Mouse (Mus musculus) Patski (cell line): ENCODE measurements at regions not wholly inside any gene's neighbourhood (a gene's known extent, or its start where the extent isn't known, plus 50 kb on each side); places are given as distances from the start of the nearest gene placed in this dataset.

Experiments
- ATAC-seq: fragments of 100-300 bp; one replicate; pipeline ENCODE4 v1.8.0; 2021
- CTCF ChIA-PET: fragments of 350-600 bp; sonication (Branson Sonifier 250); formaldehyde crosslinking; loops from one replicate; lab custom pipeline; 2022; ENCODE audit warnings: inconsistent platforms; lab: Charles Lee
- POLR2A ChIA-PET: fragments of 350-600 bp; sonication (Branson Sonifier 250); formaldehyde crosslinking; loops from one replicate; lab custom pipeline; 2022; ENCODE audit warnings: antibody characterized with exemption, inconsistent platforms; lab: Charles Lee
- DNase-seq: peaks from one replicate; pipeline ENCODE4 v3.0.0-alpha.2; 2011; ENCODE audit warnings: low read depth, low spot score
- H3K27me3 ChIP-seq: fragments of 371-371 bp; one replicate; pipeline ENCODE4 v1.5.1; 2021
- CTCF ChIP-seq: fragments of 100-300 bp; IDR thresholded peaks from one replicate; pipeline ENCODE4 v1.5.1; 2021
- in situ Hi-C: fragments of 300-500 bp; cut with MboI; formaldehyde crosslinking; loops from 3 replicates; pipeline ENCODE4 v1.11.1; 2018; ENCODE audit warnings: low pct_unique_long_range_greater_than_20kb, mixed read lengths

DNA sequence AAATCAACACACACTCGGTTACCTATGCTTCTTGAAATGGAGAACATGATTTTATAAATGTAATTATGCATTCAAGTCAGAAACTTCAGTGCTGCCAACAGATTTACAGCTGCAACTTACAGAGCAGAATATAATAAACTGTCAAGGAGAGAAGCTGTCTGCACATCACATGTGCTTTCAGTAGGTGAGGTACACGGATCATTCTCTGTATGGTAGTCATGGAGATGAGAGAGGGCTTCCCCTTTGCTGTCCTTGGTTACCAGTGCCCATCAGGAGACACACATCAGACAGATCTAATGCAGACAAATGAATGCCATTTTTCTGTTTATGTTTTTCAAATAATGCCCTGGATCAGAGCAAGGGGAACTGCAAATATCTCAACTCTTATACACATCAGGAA, 160.8 kb upstream of the Tent5a start:
- no peaks in the 10 kb centered on the region for H3K27me3 ChIP-seq
- in situ Hi-C loops: no loop called here
- no peak for DNase-seq
- POLR2A ChIA-PET: interaction anchor here (0.7 kb wide), 1 partner anchor 9 kb away, joined by 5 read pairs; no protein-coding TSS in a partner anchor
- ATAC-seq: no peak
- TF ChIP-seq CTCF: no peak
- CTCF ChIA-PET: interaction anchor here (1.6 kb wide), 1 partner anchor 9 kb away, joined by 3 read pairs; no protein-coding TSS in a partner anchor

DNA sequence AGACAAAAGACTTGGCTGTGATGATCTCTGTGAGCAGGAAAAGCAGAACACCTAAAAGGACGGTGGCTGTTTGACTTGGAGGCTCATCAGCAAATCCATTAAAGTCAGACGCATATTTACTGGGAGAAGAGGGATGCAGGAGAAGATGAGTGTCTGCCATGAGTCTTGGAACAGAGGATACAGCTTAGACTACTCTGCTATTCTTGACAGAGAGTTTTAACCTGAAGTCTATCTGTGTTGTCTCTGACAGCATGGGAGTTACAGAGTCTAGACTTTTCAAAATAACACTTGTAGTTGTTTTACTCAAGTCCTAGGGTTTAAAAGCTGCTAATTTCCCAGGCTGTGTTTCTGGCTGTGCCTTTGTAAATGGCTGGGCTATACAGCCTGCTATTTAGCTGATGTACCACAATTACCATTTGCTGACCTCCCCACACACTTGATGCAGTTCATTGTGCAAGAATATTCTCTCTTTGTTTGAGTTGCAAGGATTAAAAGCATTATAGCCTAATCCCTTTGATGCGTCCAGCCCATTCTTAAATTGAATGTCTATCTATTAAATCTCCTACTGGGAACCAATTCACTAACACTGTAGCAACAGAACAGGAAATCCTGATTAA, 160.0 kb upstream of the Tent5a start:
- H3K27me3 ChIP-seq: no peaks in the 10 kb centered on the region
- TF ChIP-seq CTCF: no peak
- ATAC-seq: no peak
- ChIA-PET POLR2A (no interaction called here), CTCF (interaction anchor here (1.6 kb wide), 1 partner anchor 10 kb away, joined by 3 read pairs; no protein-coding TSS in a partner anchor)
- DNase-seq: no peak
- in situ Hi-C loops: no loop called here

DNA sequence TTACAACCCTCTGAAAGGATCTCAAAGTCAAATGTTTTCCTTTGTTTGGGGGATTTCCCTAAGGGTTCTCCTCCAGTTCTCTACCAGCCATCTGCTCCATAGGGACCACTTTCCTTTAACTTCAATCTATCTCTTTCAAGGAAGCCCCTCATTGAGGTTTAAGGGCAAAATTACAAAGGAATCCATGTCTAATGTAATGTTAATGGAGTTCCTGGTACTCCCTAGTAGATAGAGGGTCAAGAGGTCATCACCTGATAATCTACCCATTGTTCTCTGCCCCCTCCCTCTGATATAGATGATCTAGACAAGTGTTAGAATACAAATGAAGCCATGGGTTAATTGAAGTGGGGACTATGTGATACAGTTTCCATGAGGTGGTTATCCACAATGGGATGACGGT, 158.6 kb upstream of the Tent5a start:
- H3K27me3 ChIP-seq: no peaks in the 10 kb centered on the region
- TF ChIP-seq CTCF: no peak
- no peak for DNase-seq
- ChIA-PET CTCF (no interaction called here), POLR2A (no interaction called here)
- no peak for ATAC-seq
- in situ Hi-C loops: no loop called here

DNA sequence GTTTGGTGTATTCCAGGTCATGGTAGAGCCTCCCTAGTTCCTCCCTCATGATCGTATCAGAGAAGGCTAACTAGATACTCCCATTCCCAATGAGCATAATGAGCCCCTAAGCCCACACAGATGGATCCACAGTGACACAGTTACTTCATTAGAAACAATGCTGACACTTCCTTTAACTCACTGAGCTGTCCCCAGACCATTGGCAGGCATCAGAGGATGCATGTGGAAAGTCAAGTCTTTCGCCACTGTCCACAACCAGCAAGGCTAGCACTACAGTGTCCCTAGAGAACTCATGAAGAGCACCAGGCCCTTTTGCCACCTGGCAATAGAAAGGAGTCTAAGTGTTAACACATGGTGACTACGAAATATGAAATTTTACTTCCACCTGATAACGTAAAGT, 156.1 kb upstream of the Tent5a start:
- no peak for ATAC-seq
- POLR2A ChIA-PET: no interaction called here
- in situ Hi-C loops: no loop called here
- H3K27me3 ChIP-seq: no peaks in the 10 kb centered on the region
- no peak for TF ChIP-seq CTCF
- CTCF ChIA-PET: no interaction called here
- no peak for DNase-seq

DNA sequence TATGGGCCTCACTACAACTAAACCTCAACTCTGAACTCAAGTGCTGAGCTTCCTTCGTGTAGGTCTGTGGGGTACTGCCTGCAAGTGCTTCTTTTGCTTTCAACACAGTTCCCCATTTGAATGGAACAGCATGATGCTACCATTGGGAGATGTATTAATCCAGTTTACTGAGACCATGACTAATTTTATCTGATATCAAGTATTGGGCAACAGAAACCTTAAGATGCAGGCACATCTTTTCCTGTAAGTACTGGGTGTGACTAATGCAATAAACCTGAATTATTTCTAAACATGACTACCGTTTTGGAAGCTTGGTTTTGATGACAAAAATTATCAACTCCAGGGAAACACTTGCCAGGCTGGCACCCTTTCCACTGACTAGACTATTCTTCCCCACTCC, 153.4 kb upstream of the Tent5a start:
- DNase-seq (no peak), ATAC-seq (no peak)
- in situ Hi-C loops: no loop called here
- no peak for TF ChIP-seq CTCF
- H3K27me3 ChIP-seq: no peaks in the 10 kb centered on the region
- POLR2A ChIA-PET: no interaction called here
- CTCF ChIA-PET: interaction anchor here (1.3 to 1.8 kb wide), 3 partner anchors 9 to 1524 kb away, joined by 3 to 4 read pairs (median 3); no protein-coding TSS in a partner anchor

DNA sequence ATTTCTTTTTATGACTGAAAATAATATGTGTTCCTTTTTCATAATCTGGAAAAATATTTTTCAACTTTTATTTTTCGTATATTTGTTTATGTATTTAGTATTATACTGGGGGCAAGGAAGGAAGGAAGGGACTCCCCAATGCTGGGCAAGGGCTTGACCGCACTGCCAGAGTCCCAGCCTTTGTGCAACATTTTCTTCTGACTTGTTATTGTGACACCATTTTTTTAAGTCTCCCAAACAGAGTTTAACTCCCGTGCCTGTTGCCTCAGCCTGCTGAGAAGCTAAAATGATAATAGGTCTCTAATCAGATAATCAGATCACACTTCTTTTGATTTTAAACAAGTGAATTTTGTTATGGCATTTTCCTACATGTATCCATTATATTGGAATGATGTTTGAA, 148.1 kb upstream of the Tent5a start:
- H3K27me3 ChIP-seq: no peaks in the 10 kb centered on the region
- no peak for ATAC-seq
- ChIA-PET CTCF (no interaction called here), POLR2A (interaction anchor here (0.7 kb wide), 1 partner anchor 19 kb away, joined by 3 read pairs; no protein-coding TSS in a partner anchor)
- no peak for TF ChIP-seq CTCF
- in situ Hi-C loops: no loop called here
- DNase-seq: no peak

DNA sequence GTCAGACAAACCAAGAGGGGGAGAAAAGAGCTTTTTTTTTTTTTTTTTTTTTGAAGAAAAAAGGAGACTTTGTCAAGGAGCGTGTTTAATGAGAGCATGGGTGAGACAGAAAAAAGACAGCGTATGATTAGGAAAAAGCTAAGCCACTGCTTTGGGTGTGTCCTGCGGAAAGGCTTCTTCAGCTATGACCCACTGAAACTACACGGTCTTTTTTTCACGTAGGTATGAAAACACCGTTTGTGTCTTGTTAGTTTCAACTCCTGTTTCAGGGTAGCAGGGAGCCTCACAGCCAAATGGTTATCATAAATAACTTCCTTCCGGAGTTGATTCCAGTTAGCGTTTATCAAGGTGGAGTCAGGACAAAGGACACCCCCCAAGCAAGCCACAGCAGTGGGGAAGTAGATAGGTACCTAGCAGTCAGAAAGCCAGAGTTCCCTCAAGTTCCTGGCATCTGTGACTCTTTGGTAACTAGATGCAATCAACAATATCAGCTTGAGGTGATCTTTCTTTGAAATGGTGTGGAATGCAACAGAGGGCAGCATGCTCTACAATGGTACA, 143.2 kb upstream of the Tent5a start:
- ATAC-seq (no peak), DNase-seq (no peak)
- no peaks in the 10 kb centered on the region for H3K27me3 ChIP-seq
- in situ Hi-C loops: no loop called here
- CTCF ChIA-PET: interaction anchor here (1.0 kb wide), 1 partner anchor 9 kb away, joined by 3 read pairs; no protein-coding TSS in a partner anchor
- no peak for TF ChIP-seq CTCF
- POLR2A ChIA-PET: interaction anchor here (0.6 to 1.3 kb wide), 2 partner anchors 9 to 1513 kb away, joined by 4 to 5 read pairs; no protein-coding TSS in a partner anchor

DNA sequence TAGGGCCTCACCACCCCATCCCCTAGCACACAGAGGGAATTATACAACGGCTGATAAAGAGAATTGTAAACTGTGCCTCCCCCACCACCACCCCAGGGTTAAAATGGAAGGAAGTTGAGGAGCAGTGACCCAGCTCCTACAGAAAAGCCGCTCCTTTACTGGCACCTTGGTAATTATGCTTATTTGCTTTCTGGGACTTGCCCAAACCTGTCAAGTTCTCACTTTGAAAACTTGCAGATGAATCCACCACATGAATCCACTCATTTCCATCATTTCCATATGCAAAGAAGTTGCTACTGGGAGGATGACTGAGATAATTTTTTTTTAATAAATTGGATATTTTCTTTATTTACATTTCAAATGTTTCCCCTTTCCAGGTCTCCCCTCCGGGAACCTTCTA, 142.1 kb upstream of the Tent5a start:
- POLR2A ChIA-PET: no interaction called here
- TF ChIP-seq CTCF: no peak
- H3K27me3 ChIP-seq: no peaks in the 10 kb centered on the region
- ATAC-seq (no peak), DNase-seq (no peak)
- CTCF ChIA-PET: no interaction called here
- in situ Hi-C loops: no loop called here

DNA sequence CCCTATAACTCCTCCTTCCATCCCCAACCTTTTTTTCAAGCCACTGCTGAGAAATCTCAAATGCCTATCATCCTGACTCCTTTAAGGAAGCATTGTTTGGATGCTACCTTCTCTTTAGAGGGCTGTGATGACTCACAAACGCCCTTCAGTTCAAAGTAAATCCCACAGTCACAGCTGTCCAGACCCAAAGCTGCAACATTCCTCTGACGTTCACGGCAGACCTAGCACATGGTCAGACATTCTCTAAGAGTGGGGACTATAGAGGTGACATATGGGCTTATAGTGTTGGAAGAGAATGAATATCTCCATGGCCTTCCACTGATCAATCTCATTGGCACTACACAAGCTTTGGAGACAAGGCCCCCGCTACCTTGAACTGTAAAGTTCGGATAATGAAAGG, 139.5 kb upstream of the Tent5a start:
- ChIA-PET POLR2A (interaction anchor here (0.6 kb wide), 1 partner anchor 243 kb away, joined by 3 read pairs; no protein-coding TSS in a partner anchor), CTCF (no interaction called here)
- ATAC-seq (no peak), DNase-seq (no peak)
- H3K27me3 ChIP-seq: no peaks in the 10 kb centered on the region
- TF ChIP-seq CTCF: no peak
- in situ Hi-C loops: no loop called here

DNA sequence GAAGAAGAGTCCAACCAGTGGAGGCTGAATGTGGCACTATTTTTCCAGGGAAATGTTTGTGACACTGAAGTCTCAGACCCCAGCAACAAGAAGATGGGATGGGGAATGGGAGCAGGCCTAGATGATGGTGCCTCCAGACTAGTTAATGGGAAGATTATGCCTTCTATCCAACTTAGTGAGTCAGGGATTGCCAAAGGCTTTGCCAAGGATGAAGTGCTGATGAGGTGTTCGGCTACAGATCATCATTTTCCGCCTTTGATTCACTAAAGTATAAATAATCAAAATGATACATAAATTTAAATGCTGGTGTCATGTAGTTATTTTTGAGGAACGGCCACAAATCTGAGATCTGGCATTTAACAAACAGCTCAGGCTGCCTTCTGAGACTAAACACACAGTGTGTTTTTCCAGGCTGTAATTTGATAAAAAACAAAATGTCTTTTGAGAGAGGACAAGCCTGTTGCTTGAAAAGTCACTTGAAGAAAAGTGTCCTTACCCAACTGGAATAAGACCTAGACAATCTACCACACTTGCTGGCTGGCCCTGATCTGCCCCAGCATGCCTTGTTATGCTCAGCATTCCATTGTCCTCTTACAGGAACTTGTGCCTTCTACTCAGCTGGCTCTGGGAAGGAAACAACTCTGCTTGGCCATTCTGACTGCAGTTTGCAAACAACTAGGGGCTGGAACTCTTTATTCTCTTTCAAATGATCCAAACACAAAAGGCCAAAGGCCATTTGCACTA, 132.1 kb upstream of the Tent5a start:
- no peak for DNase-seq
- H3K27me3 ChIP-seq: no peaks in the 10 kb centered on the region
- in situ Hi-C loops: no loop called here
- POLR2A ChIA-PET: no interaction called here
- ATAC-seq: no peak
- CTCF ChIA-PET: no interaction called here
- TF ChIP-seq CTCF: no peak

DNA sequence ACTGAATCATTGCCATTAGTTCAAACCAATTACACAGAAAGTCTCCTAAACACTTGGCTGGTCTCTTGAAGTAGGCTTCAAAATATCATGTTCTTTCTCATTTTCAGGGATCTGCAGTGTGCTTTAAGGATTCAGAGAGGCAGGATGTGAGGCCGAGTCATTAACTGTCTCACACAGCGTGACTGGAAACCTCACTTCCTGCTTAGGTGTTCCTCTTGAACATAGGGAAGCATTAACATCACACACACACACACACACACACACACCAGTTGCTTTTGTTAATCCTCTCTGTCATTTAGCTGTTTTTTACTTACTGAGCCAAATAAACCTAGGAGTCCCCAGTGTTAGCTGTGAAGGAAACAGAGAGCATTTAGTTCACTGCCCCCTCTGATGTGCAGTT, 131.2 kb upstream of the Tent5a start:
- no peaks in the 10 kb centered on the region for H3K27me3 ChIP-seq
- TF ChIP-seq CTCF: no peak
- ATAC-seq (no peak), DNase-seq (no peak)
- POLR2A ChIA-PET: no interaction called here
- CTCF ChIA-PET: interaction anchor here (1.2 kb wide), 1 partner anchor 20 kb away, joined by 4 read pairs; no protein-coding TSS in a partner anchor
- in situ Hi-C loops: no loop called here
